14 mouse cellular contexts compared by ENCODE assay signal in the genomic region with DNA sequence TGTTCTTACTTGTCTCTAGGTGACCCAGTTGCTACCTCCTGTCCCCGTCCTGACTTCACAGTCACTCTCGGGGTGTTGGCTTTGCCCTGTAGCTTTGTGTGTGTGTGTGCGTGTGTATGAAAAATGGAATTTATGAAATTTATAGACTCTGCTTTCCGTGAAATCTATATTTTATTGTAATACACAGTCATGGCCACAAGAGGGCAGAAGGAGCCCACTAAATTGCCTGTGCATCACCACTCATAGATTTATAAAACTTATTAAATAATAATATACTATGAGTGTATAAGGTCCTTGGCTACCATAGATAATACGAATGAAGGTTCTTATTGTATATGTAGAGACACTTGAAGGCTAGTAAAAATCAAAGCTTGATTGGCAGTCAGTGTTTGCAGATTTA.
DNase-seq lines count a peak whose midpoint lies in the region; ATAC-seq and TF ChIP-seq lines count a peak whose summit lies in the region.
"Had no signal": no experiment of that assay in that cellular context is flagged by ENCODE, and none has a peak within 500 bp of the region (broad histone marks: within the 10 kb centered on the region; RNA-seq: fewer than 3 reads in every experiment).

No protein-coding gene starts in this region.

- no peak overlapping the region for H3K27ac ChIP-seq in hindbrain, embryonic 14.5 days
- no peak overlapping the region for H3K27ac ChIP-seq in hindbrain, embryonic 16.5 days (ENCODE audit: low read depth, low read length)
- no peak overlapping the region for H3K27ac ChIP-seq in lung, postnatal 0 days (ENCODE audit: low read length)
- H3K27ac ChIP-seq in stomach, postnatal 0 days (replicated peaks), result no peak overlapping the region
- H3K27ac ChIP-seq: embryonic facial prominence, embryonic 12.5 days; forebrain, embryonic 10.5 days; hindbrain, embryonic 12.5 days; limb, embryonic 12.5 days had no signal

- H3K4me2 ChIP-seq in hindbrain, embryonic 14.5 days (replicated peaks), result no peak overlapping the region
- no peak overlapping the region for H3K4me2 ChIP-seq in hindbrain, embryonic 16.5 days (ENCODE audit: low read length)
- H3K4me2 ChIP-seq in lung, postnatal 0 days (replicated peaks; ENCODE audit: low read depth, low read length), result no peak overlapping the region
- H3K4me2 ChIP-seq in stomach, postnatal 0 days (replicated peaks; ENCODE audit: low read depth), result no peak overlapping the region
- H3K4me2 ChIP-seq: embryonic facial prominence, embryonic 12.5 days; heart, embryonic 12.5 days; hindbrain, embryonic 12.5 days; limb, embryonic 12.5 days had no signal

- no peaks in the 10 kb centered on the region for H3K27me3 ChIP-seq in hindbrain, embryonic 14.5 days (ENCODE audit: control insufficient read depth, insufficient read depth, low read length)
- no peaks in the 10 kb centered on the region; the same call in 1 of the 2 replicates for H3K27me3 ChIP-seq in hindbrain, embryonic 16.5 days (replicated peaks; ENCODE audit: control insufficient read depth, insufficient read depth, low read length)
- H3K27me3 ChIP-seq in lung, postnatal 0 days (replicated peaks; ENCODE audit: insufficient read depth, low read length), result no peaks in the 10 kb centered on the region
- no peaks in the 10 kb centered on the region for H3K27me3 ChIP-seq in stomach, postnatal 0 days (ENCODE audit: control insufficient read depth, insufficient read depth, low read length)
- H3K27me3 ChIP-seq: embryonic facial prominence, embryonic 12.5 days; hindbrain, embryonic 12.5 days had no signal

- DNase-seq in hindbrain, embryonic 14.5 days (ENCODE audit: low spot score), result peak; percentile 56
- DNase-seq in lung, postnatal 0 days (ENCODE audit: low spot score), result no peak
- DNase-seq in lung, adult 18-20 months, result no peak
- DNase-seq in MN1 (ENCODE audit: low spot score), result peak; percentile 45
- DNase-seq in stomach, postnatal 0 days (ENCODE audit: low spot score), result no peak
- no peak for DNase-seq in thymus, postnatal 25 days

- TF ChIP-seq EP300 in lung, postnatal 0 days (IDR thresholded peaks at IDR 0.05), result no peak
- no peak for TF ChIP-seq EP300 in stomach, postnatal 0 days (optimal IDR thresholded peaks at IDR 0.05)

- WGBS in hindbrain, embryonic 14.5 days, result 90% methylated on average over 5 of the region's 5 CpGs
- WGBS in hindbrain, embryonic 16.5 days, result 87% methylated on average over 5 of the region's 5 CpGs
- 85% methylated on average over 5 of the region's 5 CpGs for WGBS in lung, postnatal 0 days
- WGBS in stomach, postnatal 0 days, result 90% methylated on average over 5 of the region's 5 CpGs

- H3K9ac ChIP-seq in hindbrain, embryonic 14.5 days, result no peak overlapping the region
- no peak overlapping the region for H3K9ac ChIP-seq in hindbrain, embryonic 16.5 days (ENCODE audit: low read depth, low read length)
- no peak overlapping the region for H3K9ac ChIP-seq in lung, postnatal 0 days (replicated peaks; ENCODE audit: low read depth)
- no peak overlapping the region for H3K9ac ChIP-seq in stomach, postnatal 0 days (ENCODE audit: low read length)
- H3K9ac ChIP-seq: embryonic facial prominence, embryonic 12.5 days; heart, embryonic 12.5 days; hindbrain, embryonic 12.5 days; limb, embryonic 12.5 days had no signal

- 0 out of 2 replicates have a peak, but pooled peaks have one; percentile 38 for ATAC-seq in hindbrain, embryonic 14.5 days (ENCODE audit: low FRiP score)
- no peak for ATAC-seq in hindbrain, embryonic 16.5 days
- ATAC-seq in lung, postnatal 0 days, result no peak
- ATAC-seq in stomach, postnatal 0 days (ENCODE audit: low FRiP score, low TSS enrichment), result no peak
- ATAC-seq: midbrain, embryonic 16.5 days had no signal

- no peak overlapping the region for H3K4me3 ChIP-seq in hindbrain, embryonic 14.5 days (replicated peaks; ENCODE audit: low read length)
- H3K4me3 ChIP-seq in hindbrain, embryonic 16.5 days (ENCODE audit: low read length), result no peak overlapping the region
- no peak overlapping the region for H3K4me3 ChIP-seq in lung, postnatal 0 days (ENCODE audit: low read depth, low read length)
- no peak overlapping the region for H3K4me3 ChIP-seq in stomach, postnatal 0 days (ENCODE audit: low read depth, low read length)
- H3K4me3 ChIP-seq: embryonic facial prominence, embryonic 12.5 days; forebrain, embryonic 10.5 days; heart, embryonic 12.5 days; hindbrain, embryonic 12.5 days; limb, embryonic 12.5 days had no signal

- peaks cover 15% of the 10 kb centered on the region; the same call in 1 of the 2 replicates for H3K36me3 ChIP-seq in hindbrain, embryonic 14.5 days (replicated peaks; ENCODE audit: control insufficient read depth, insufficient read depth)
- no peaks in the 10 kb centered on the region; the same call in 1 of the 2 replicates for H3K36me3 ChIP-seq in hindbrain, embryonic 16.5 days (ENCODE audit: control insufficient read depth, insufficient read depth, low read length)
- no peaks in the 10 kb centered on the region for H3K36me3 ChIP-seq in lung, postnatal 0 days (ENCODE audit: insufficient read depth, low read length)
- H3K36me3 ChIP-seq in stomach, postnatal 0 days (ENCODE audit: control insufficient read depth, insufficient read depth, low read length), result no peaks in the 10 kb centered on the region
- H3K36me3 ChIP-seq: embryonic facial prominence, embryonic 12.5 days; forebrain, embryonic 10.5 days; G1E; heart, embryonic 12.5 days; limb, embryonic 12.5 days had no signal

- H3K9me3 ChIP-seq in hindbrain, embryonic 14.5 days (ENCODE audit: control insufficient read depth, low read length), result no peaks in the 10 kb centered on the region
- H3K9me3 ChIP-seq in hindbrain, embryonic 16.5 days (ENCODE audit: control insufficient read depth, low read length), result no peaks in the 10 kb centered on the region
- H3K9me3 ChIP-seq in lung, postnatal 0 days (ENCODE audit: low read length), result no peaks in the 10 kb centered on the region
- no peaks in the 10 kb centered on the region for H3K9me3 ChIP-seq in stomach, postnatal 0 days (ENCODE audit: control insufficient read depth, low read length)
- H3K9me3 ChIP-seq: embryonic facial prominence, embryonic 12.5 days; forebrain, embryonic 10.5 days; heart, embryonic 12.5 days; hindbrain, embryonic 12.5 days had no signal

- no peaks in the 10 kb centered on the region; the same call in 1 of the 2 replicates for H3K4me1 ChIP-seq in hindbrain, embryonic 14.5 days (replicated peaks; ENCODE audit: control insufficient read depth, insufficient read depth, low read length)
- no peaks in the 10 kb centered on the region for H3K4me1 ChIP-seq in hindbrain, embryonic 16.5 days (ENCODE audit: control insufficient read depth, insufficient read depth, low read depth, low read length)
- no peaks in the 10 kb centered on the region for H3K4me1 ChIP-seq in lung, postnatal 0 days (ENCODE audit: insufficient read depth, low read depth, low read length)
- no peaks in the 10 kb centered on the region for H3K4me1 ChIP-seq in stomach, postnatal 0 days (replicated peaks; ENCODE audit: control insufficient read depth, insufficient read depth)
- H3K4me1 ChIP-seq: embryonic facial prominence, embryonic 12.5 days; heart, embryonic 12.5 days; hindbrain, embryonic 12.5 days; limb, embryonic 12.5 days had no signal

- peak; percentile 54 for TF ChIP-seq CTCF in lung, postnatal 0 days (IDR thresholded peaks at IDR 0.05)
- peak; percentile 63 for TF ChIP-seq CTCF in stomach, postnatal 0 days (IDR thresholded peaks at IDR 0.05; ENCODE audit: low read depth)

Comparison
In these comparisons a context has a peak if more than half of its experiments do, and no peak if none do; other contexts are left out.
1. DNase-seq: peak in hindbrain, embryonic 14.5 days (single experiment) and MN1 (single experiment); none in lung, postnatal 0 days (single experiment), lung, adult 18-20 months (0 of 2), stomach, postnatal 0 days (single experiment) and thymus, postnatal 25 days (single experiment).